Mouse (Mus musculus): ENCODE results near the gene Nfkbie. TPM values are rescaled to one million over a fixed set of nuclear protein-coding genes. Genes with fewer than 3 reads are reported as not detected.

Gene Nfkbie
- polyA plus RNA-seq, 2 experiments = 3.6 to 4.0 TPM

DNA sequence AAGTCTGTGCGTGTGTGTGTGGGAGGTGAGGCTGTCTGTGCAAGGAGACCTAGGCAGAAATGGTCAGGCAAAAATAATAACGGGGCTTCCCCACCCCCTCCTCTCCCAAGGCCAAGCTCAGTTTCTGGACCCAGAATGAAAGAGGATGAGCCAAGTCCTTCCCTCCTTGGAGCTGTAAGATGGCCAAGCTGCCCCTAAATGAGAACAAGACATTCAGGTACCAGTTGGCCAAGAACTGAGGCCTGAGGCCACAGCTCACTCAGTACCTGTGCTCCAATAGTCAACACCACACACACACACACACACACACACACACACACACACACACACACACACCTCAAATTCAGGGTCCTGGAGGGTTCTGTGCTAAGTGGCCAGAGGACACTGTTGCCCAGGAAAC is 12.8 kb upstream of the Nfkbie start:
- Histone ChIP-seq H3K27ac (replicated peaks; ENCODE audit: low read depth, low read length) (no peak overlapping the region), H3K36me3 (ENCODE audit: control insufficient read depth, insufficient read depth, low read length) (peaks cover 15% of the 10 kb centered on the region; the same call in 1 of the 2 replicates), H3K27me3 (ENCODE audit: control insufficient read depth, insufficient read depth, low read length) (peaks cover 44% of the 10 kb centered on the region), H3K4me1 (ENCODE audit: control insufficient read depth, insufficient read depth, low read length) (no peaks in the 10 kb centered on the region), H3K9me3 (ENCODE audit: control insufficient read depth, low read length) (no peaks in the 10 kb centered on the region), H3K4me2 (replicated peaks; ENCODE audit: low read depth, low read length, severe bottlenecking) (no peak overlapping the region), H3K9ac (ENCODE audit: low read depth, low read length, severe bottlenecking) (no peak overlapping the region), H3K4me3 (replicated peaks; ENCODE audit: low read length) (no peak overlapping the region)
- ATAC-seq (ENCODE audit: low FRiP score, low read depth) = no peak
- TF ChIP-seq POLR2A (IDR thresholded peaks at IDR 0.05; ENCODE audit: borderline replicate concordance, extremely low read depth, insufficient read depth, insufficient read length) = no peak
- no peak for DNase-seq (ENCODE audit: low spot score)
- 90% methylated on average over 2 of the region's 2 CpGs for WGBS

- TF ChIP-seq POLR2A (IDR thresholded peaks at IDR 0.05; ENCODE audit: borderline replicate concordance, extremely low read depth, insufficient read depth, insufficient read length) = no peak
- no peak overlapping the region for H3K4me2 ChIP-seq (replicated peaks; ENCODE audit: low read depth, low read length, severe bottlenecking)
- peaks cover 15% of the 10 kb centered on the region; the same call in 1 of the 2 replicates for H3K36me3 ChIP-seq (ENCODE audit: control insufficient read depth, insufficient read depth, low read length)
- H3K9ac ChIP-seq (ENCODE audit: low read depth, low read length, severe bottlenecking) = no peak overlapping the region
- no peaks in the 10 kb centered on the region for H3K9me3 ChIP-seq (ENCODE audit: control insufficient read depth, low read length)
- ATAC-seq (ENCODE audit: low FRiP score, low read depth) (no peak), DNase-seq (ENCODE audit: low spot score) (no peak)
- H3K4me3 ChIP-seq (replicated peaks; ENCODE audit: low read length) = no peak overlapping the region
- peaks cover 45% of the 10 kb centered on the region for H3K27me3 ChIP-seq (ENCODE audit: control insufficient read depth, insufficient read depth, low read length)
- no peak overlapping the region for H3K27ac ChIP-seq (replicated peaks; ENCODE audit: low read depth, low read length)
- H3K4me1 ChIP-seq (ENCODE audit: control insufficient read depth, insufficient read depth, low read length) = no peaks in the 10 kb centered on the region
- WGBS = 24% methylated on average over 1 of the region's 1 CpGs
Observed at GRCm38 (mm10) chr17:45543115-45543514, 12.4 kb upstream of the Nfkbie start.

- Histone ChIP-seq H3K9ac (ENCODE audit: low read depth, low read length, severe bottlenecking) (no peak overlapping the region), H3K4me2 (replicated peaks; ENCODE audit: low read depth, low read length, severe bottlenecking) (no peak overlapping the region), H3K27me3 (ENCODE audit: control insufficient read depth, insufficient read depth, low read length) (peaks cover 45% of the 10 kb centered on the region), H3K36me3 (ENCODE audit: control insufficient read depth, insufficient read depth, low read length) (peaks cover 15% of the 10 kb centered on the region; the same call in 1 of the 2 replicates), H3K4me3 (replicated peaks; ENCODE audit: low read length) (no peak overlapping the region), H3K4me1 (ENCODE audit: control insufficient read depth, insufficient read depth, low read length) (peaks cover 4% of the 10 kb centered on the region; the same call in 1 of the 2 replicates), H3K9me3 (ENCODE audit: control insufficient read depth, low read length) (no peaks in the 10 kb centered on the region), H3K27ac (replicated peaks; ENCODE audit: low read depth, low read length) (no peak overlapping the region)
- ATAC-seq (ENCODE audit: low FRiP score, low read depth) = no peak
- DNase-seq (ENCODE audit: low spot score) = no peak
- WGBS = 17% methylated on average over 24 of the region's 24 CpGs
- TF ChIP-seq POLR2A (IDR thresholded peaks at IDR 0.05; ENCODE audit: borderline replicate concordance, extremely low read depth, insufficient read depth, insufficient read length) = no peak
Observed at GRCm38 (mm10) chr17:45544001-45544872, 11.3 kb upstream of the Nfkbie start.

DNA sequence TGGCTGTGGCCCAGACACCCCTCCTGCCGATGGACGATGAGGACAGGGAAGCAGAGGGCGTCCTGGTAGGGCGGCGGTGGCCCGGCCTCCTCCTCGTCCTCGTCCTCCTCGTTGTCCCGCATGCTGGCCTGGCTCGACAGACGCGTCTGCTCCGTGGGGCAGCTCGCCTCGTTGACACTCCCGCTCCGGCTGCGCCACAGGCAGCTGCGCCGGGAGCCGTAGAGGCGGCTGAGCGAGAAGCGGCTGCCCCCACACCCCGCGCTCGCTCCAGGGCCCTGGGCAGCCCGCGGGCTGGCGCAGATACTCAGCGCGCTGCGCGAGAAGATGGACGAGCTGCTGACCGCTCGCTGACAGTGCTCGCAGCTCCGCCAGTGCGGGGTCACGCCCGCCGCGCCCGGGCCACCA is 10.6 kb upstream of the Nfkbie start:
- Histone ChIP-seq H3K4me1 (ENCODE audit: control insufficient read depth, insufficient read depth, low read length) (peaks cover 4% of the 10 kb centered on the region; the same call in 1 of the 2 replicates), H3K9ac (ENCODE audit: low read depth, low read length, severe bottlenecking) (no peak overlapping the region), H3K4me2 (replicated peaks; ENCODE audit: low read depth, low read length, severe bottlenecking) (peak overlapping the region; percentile 28), H3K9me3 (ENCODE audit: control insufficient read depth, low read length) (no peaks in the 10 kb centered on the region), H3K27me3 (ENCODE audit: control insufficient read depth, insufficient read depth, low read length) (peaks cover 45% of the 10 kb centered on the region), H3K4me3 (replicated peaks; ENCODE audit: low read length) (peak overlapping the region; percentile 26), H3K27ac (replicated peaks; ENCODE audit: low read depth, low read length) (no peak overlapping the region), H3K36me3 (ENCODE audit: control insufficient read depth, insufficient read depth, low read length) (peaks cover 15% of the 10 kb centered on the region; the same call in 1 of the 2 replicates)
- no peak for DNase-seq (ENCODE audit: low spot score)
- no peak for ATAC-seq (ENCODE audit: low FRiP score, low read depth)
- WGBS = 11% methylated on average over 46 of the region's 46 CpGs
- no peak for TF ChIP-seq POLR2A (IDR thresholded peaks at IDR 0.05; ENCODE audit: borderline replicate concordance, extremely low read depth, insufficient read depth, insufficient read length)

DNA sequence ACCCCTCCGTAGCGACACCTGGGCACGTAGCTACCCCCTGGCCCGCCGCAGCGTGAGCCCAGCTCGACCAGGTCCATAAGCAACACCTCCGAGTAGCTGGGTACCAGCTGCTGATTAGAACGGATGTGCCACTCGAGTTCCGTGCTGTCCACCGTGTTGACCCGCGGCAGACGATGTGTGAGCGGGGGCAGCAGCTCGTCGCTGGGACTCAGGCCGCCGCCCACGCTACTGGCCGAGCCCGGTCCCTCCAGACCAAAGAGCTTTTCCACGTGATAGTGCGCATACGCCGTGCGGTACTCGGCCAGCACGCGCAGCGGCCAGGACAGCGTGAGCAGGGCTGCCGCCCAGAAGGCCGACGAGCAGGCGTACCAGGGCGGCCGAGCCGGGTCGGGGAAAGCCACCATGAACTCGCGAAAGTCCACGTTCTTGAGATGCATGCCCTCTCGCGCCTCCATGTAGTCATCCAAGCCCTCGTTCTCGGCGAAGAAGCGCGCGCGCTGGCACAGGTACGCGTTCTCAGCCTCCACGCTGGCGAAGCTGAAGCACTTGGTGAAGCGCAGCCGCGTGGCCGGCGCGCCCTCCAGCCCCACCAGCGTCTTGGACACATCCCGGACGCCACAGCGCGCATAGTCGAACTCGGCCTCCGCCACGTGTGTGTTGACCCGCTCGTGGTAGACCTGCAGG is 10.1 kb upstream of the Nfkbie start:
- DNase-seq (ENCODE audit: low spot score) (no peak), ATAC-seq (ENCODE audit: low FRiP score, low read depth) (no peak)
- peaks cover 6% of the 10 kb centered on the region; the same call in 1 of the 2 replicates for H3K4me1 ChIP-seq (ENCODE audit: control insufficient read depth, insufficient read depth, low read length)
- TF ChIP-seq POLR2A (IDR thresholded peaks at IDR 0.05; ENCODE audit: borderline replicate concordance, extremely low read depth, insufficient read depth, insufficient read length) = no peak
- no peak overlapping the region for H3K27ac ChIP-seq (replicated peaks; ENCODE audit: low read depth, low read length)
- H3K4me2 ChIP-seq (replicated peaks; ENCODE audit: low read depth, low read length, severe bottlenecking) = peak overlapping the region; percentile 28
- H3K27me3 ChIP-seq (ENCODE audit: control insufficient read depth, insufficient read depth, low read length) = peaks cover 45% of the 10 kb centered on the region
- H3K9ac ChIP-seq (ENCODE audit: low read depth, low read length, severe bottlenecking) = no peak overlapping the region
- no peaks in the 10 kb centered on the region for H3K9me3 ChIP-seq (ENCODE audit: control insufficient read depth, low read length)
- peak overlapping the region; percentile 26 for H3K4me3 ChIP-seq (replicated peaks; ENCODE audit: low read length)
- 16% methylated on average over 68 of the region's 74 CpGs for WGBS
- H3K36me3 ChIP-seq (ENCODE audit: control insufficient read depth, insufficient read depth, low read length) = peaks cover 15% of the 10 kb centered on the region; the same call in 1 of the 2 replicates

All from limb, embryonic 14.5 days (tissue).